Mouse (Mus musculus) erythroblast, embryonic 14.5 days (primary cell): ENCODE measurements around the gene Astn2. TPM values are rescaled to one million over a fixed set of nuclear protein-coding genes. Genes with fewer than 3 reads are reported as not detected.

Source experiments
- H3K27me3 ChIP-seq: 2 replicates; pipeline ENCODE4 v1.6.1; 2012; ENCODE audit warnings: inconsistent platforms; ENCODE audit not compliant: control insufficient read depth
- H3K36me3 ChIP-seq: 2 replicates; pipeline ENCODE4 v1.6.1; 2012; ENCODE audit warnings: mild to moderate bottlenecking, inconsistent platforms; ENCODE audit not compliant: control insufficient read depth
- H3K4me1 ChIP-seq: 2 replicates; pipeline ENCODE4 v1.6.1; 2012; ENCODE audit warnings: inconsistent platforms; ENCODE audit not compliant: control insufficient read depth
- H3K4me3 ChIP-seq: replicated peaks from 2 replicates; pipeline ENCODE3; 2012; ENCODE audit warnings: moderate library complexity, mild to moderate bottlenecking, inconsistent platforms
- H3K9me3 ChIP-seq: 2 replicates; pipeline ENCODE4 v1.6.1; 2012; ENCODE audit warnings: low read length, inconsistent platforms, mixed read lengths; ENCODE audit not compliant: control insufficient read depth
- GATA1 ChIP-seq: IDR thresholded peaks from 2 replicates; pipeline ENCODE4 v1.6.1; 2012; ENCODE audit warnings: low read length, inconsistent platforms, mixed read lengths
- TAL1 ChIP-seq: IDR thresholded peaks from 3 replicates; pipeline ENCODE4 v1.6.1; 2012; ENCODE audit warnings: low read length, inconsistent platforms, mixed read lengths
- polyA plus RNA-seq: library from polyadenylated mRNA; stranded (reverse); fragments of >175 nt; gene quantifications from 2 replicates; pipeline ENCODE4 v1.2.3, GENCODE M21; 2012

The Astn2 gene
- polyA plus RNA-seq, 1 experiment: not detected

DNA sequence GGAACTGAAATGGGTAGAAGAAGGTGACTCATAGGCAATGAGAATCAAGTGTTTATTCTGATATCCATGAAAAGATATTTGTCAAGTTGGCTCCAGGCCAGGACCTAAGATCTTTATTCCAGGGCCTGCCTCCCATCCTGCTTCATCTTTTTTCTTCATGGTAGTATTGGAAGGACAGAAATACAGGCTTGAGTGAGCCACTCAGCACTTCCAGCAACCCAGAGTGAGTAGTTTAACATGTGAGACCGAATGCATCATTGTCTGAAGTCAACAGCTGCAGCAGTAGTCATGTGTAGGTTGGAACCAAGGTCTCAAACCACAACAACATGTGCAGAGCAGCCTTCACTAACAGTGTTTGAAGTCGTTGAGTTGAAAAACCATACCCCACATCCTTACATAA lies 636.5 kb downstream of the Astn2 start:
- TF ChIP-seq TAL1 (no peak), GATA1 (no peak)
- H3K27me3 ChIP-seq: no peaks in the 10 kb centered on the region
- H3K4me3 ChIP-seq: no peak overlapping the region
- H3K9me3 ChIP-seq: 0 out of 2 replicates have a peak, but pooled peaks cover 2% of the 10 kb centered on the region
- no peaks in the 10 kb centered on the region for H3K4me1 ChIP-seq
- no peaks in the 10 kb centered on the region for H3K36me3 ChIP-seq

DNA sequence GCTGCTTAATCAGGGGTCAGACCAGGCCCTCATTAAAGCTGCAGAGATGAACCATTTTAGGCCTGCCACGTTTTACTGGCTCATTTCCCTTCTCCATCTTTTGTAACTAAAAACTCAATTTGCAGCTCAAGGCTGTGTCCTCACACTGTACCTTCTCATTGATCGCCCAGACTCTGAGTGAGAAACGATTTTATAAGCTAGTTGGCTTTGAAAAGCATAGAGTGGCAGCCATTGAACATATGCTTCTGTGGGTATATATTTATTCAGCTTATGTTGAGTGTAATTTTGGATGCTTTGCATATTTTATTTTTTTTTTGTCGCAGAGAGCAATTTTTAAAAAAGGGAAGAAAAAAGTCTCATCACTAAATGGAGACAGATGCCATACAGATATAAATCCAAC lies 637.0 kb downstream of the Astn2 start:
- H3K4me1 ChIP-seq: no peaks in the 10 kb centered on the region
- TF ChIP-seq GATA1 (no peak), TAL1 (no peak)

DNA sequence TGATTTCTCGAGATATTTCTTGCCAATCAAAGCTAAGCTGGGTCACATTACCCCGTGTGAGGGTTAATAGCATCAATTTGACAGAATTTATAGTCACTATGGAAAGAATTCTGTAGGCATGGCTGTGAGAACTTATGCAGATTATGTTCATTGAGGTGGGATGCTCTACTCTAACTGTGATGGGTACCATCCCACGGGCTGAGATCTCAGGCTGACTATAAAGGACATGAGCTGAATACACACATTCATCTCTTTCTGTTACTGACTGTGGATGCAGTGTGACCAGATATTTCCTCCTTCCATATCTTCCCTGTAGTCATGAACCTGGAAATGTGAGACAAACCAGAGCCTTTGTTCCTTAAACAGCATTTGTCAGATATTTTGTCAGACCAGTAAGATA lies 639.1 kb downstream of the Astn2 start:
- Histone ChIP-seq H3K4me3 (no peak overlapping the region), H3K27me3 (no peaks in the 10 kb centered on the region), H3K9me3 (no peaks in the 10 kb centered on the region), H3K36me3 (no peaks in the 10 kb centered on the region), H3K4me1 (no peaks in the 10 kb centered on the region)
- TF ChIP-seq TAL1 (no peak), GATA1 (no peak)

More for the DNA sequence above, 637.0 kb downstream of the Astn2 start:
- Histone ChIP-seq H3K9me3 (0 out of 2 replicates have a peak, but pooled peaks cover 2% of the 10 kb centered on the region), H3K36me3 (no peaks in the 10 kb centered on the region), H3K27me3 (no peaks in the 10 kb centered on the region), H3K4me3 (no peak overlapping the region)

DNA sequence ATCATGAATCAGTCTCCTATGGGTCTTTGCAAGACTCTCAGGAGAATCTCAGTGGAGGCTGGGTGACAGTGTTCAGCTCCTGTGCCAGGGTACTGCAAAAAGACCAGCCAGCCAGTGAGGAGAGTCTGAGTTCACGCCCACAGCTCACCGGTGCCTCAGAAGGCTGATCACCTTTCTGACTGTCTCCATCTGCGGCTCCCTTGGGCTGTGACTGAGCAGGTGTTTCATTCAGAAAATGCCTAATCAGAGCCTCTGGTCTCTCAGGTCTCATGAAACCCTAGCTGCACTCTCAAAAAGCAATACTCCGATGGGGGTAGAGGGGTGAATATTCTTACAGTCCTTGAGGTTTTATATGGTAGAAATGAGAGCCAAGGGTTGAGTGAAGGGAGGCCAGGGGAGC lies 640.1 kb downstream of the Astn2 start:
- Histone ChIP-seq H3K4me1 (no peaks in the 10 kb centered on the region), H3K4me3 (no peak overlapping the region), H3K27me3 (no peaks in the 10 kb centered on the region), H3K9me3 (no peaks in the 10 kb centered on the region), H3K36me3 (no peaks in the 10 kb centered on the region)
- TF ChIP-seq TAL1 (no peak), GATA1 (no peak)

DNA sequence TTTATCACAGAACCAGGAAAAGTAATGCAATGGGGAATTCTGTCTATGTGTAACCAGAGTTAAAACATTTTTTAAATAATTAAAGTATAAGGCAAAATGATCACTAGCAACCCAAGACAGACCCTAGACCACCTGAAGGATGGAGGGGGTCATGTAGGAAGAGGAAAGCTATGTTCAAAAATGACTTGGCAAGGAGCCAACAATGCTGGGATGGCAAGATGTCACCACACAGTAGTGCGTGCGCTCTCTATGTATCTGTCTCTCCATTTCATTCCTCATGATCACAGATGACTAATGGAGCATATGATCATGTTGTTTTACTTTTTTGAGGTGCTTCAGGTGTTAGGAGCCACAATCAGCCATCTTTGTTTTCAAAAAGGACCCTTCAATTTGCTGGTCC lies 640.6 kb downstream of the Astn2 start:
- no peaks in the 10 kb centered on the region for H3K36me3 ChIP-seq
- TF ChIP-seq TAL1: no peak
- no peak for TF ChIP-seq GATA1

DNA sequence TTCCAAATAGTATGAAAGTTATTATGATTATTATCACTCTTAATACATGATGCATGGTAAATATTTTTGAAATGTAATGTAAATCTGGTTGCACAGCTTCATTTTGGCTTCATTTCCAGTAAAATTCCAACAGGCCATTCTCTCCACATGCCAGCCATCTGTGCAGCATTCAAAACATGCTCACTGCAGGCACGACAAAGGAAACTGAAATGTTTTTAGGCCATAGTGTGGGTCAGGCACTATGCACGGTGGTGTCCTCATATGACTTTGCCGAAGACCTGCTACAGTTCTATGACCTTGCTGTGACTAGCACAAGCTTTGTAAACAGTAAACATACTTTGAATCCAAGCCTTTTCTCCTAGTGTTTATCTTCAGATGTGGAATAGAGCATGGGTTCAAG lies 642.3 kb downstream of the Astn2 start:
- H3K9me3 ChIP-seq: no peaks in the 10 kb centered on the region
- H3K36me3 ChIP-seq: no peaks in the 10 kb centered on the region
- no peak overlapping the region for H3K4me3 ChIP-seq
- no peaks in the 10 kb centered on the region for H3K4me1 ChIP-seq
- no peaks in the 10 kb centered on the region for H3K27me3 ChIP-seq
- TF ChIP-seq GATA1: no peak
- no peak for TF ChIP-seq TAL1

More for the DNA sequence above, 640.6 kb downstream of the Astn2 start:
- Histone ChIP-seq H3K4me3 (no peak overlapping the region), H3K27me3 (no peaks in the 10 kb centered on the region), H3K4me1 (no peaks in the 10 kb centered on the region), H3K9me3 (no peaks in the 10 kb centered on the region)

DNA sequence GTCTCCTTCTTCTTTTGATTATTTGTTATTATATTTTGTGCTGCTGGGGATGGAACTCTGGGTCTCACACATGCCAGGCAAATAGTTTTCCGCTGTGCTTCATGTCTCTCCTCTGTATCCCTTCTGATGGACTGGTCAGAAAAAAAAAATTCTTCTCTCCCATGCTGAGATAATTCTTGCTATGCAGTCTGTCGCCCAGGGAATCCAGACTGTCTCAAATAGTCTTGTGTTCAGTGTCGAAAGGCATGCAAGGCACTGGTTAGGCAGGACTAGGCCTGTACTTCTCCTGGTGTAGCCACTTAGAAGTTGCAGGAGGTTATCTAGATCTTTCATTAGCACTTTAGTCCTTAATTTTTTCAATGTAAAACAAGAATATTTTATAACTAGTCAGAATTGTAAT lies 642.8 kb downstream of the Astn2 start:
- Histone ChIP-seq H3K27me3 (no peaks in the 10 kb centered on the region), H3K36me3 (no peaks in the 10 kb centered on the region), H3K4me1 (no peaks in the 10 kb centered on the region), H3K9me3 (no peaks in the 10 kb centered on the region), H3K4me3 (no peak overlapping the region)
- TF ChIP-seq TAL1 (no peak), GATA1 (no peak)

DNA sequence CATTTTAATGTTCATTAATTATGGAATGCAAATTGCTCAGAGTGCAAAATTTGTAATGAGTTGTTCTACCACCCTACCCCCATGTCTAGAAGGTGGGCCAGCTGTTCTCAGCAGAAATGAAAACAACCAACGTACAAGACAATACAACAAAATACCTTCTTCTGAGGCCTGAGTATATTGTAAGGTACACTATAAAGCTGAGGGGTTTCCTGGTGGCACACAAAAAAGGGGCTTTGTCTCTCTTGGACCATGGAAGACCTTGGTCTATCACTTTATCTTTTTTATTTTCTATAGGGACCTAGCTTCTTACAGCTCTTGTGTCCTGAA lies 645.6 kb downstream of the Astn2 start:
- TF ChIP-seq TAL1 (no peak), GATA1 (no peak)
- no peaks in the 10 kb centered on the region for H3K27me3 ChIP-seq
- H3K4me1 ChIP-seq: no peaks in the 10 kb centered on the region

DNA sequence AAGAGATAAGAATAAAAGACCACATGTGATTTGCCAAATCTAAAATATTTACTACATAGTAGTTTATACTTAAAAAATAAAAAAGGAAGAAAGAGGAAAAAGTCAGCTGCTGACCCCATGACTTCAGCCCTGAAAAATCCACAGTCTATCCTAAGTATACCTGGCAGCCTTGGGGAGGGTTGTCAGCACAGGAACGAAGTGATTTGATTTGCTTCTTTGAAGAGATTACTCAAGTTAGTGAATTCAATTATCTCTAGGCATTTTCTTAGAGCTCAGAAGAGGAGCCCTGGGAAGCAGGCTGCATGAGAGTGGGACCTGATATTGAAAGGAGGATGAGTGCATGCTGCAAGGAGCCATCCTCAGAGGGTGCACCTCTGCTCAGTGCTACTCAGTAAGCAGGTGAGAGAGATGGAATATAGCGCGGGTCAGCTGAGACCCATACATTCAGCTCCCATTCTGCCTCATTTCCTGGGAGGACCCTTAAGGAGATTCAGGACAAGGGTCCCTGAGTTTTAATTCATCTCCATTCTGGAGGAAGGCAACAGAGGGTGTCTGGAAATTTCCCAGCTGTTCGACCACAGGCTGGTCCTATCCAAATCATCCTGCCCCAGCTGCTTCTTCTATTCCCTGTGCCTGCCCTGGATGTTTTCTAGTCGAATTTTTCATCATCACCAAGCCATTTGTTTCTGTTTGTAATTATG lies 646.1 kb downstream of the Astn2 start:
- H3K36me3 ChIP-seq: no peaks in the 10 kb centered on the region
- TF ChIP-seq GATA1 (no peak), TAL1 (no peak)
- H3K4me1 ChIP-seq: no peaks in the 10 kb centered on the region
- no peaks in the 10 kb centered on the region for H3K9me3 ChIP-seq
- H3K4me3 ChIP-seq: no peak overlapping the region
- no peaks in the 10 kb centered on the region for H3K27me3 ChIP-seq

More for the DNA sequence above, 645.6 kb downstream of the Astn2 start:
- H3K9me3 ChIP-seq: no peaks in the 10 kb centered on the region
- no peaks in the 10 kb centered on the region for H3K36me3 ChIP-seq
- no peak overlapping the region for H3K4me3 ChIP-seq

DNA sequence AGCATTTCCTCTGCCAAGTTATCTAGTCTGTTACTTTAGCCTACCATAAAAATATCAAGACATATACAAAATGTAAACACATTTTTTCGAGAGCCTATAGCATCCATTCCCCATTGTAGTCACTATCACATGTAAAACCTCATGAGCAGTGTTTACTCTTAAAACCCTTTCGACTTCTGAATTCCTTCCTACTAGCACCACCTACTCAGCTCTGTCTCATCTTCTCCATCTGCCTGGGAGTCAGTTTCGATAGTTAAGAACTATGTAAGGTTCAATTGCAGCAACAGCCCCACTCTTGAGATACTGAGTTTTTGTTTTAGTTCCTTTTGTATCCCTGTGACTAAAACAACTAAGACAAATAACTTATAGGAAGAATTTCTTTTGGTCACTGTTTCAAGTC lies 651.5 kb downstream of the Astn2 start:
- H3K9me3 ChIP-seq: no peaks in the 10 kb centered on the region
- no peaks in the 10 kb centered on the region for H3K36me3 ChIP-seq
- no peaks in the 10 kb centered on the region for H3K27me3 ChIP-seq
- TF ChIP-seq GATA1 (no peak), TAL1 (no peak)
- no peak overlapping the region for H3K4me3 ChIP-seq
- H3K4me1 ChIP-seq: no peaks in the 10 kb centered on the region
